Mouse (Mus musculus) right cerebral cortex, adult 2 months (tissue): ENCODE data around the gene Slc17a7.
"Not testable (repeated sequence)": the region's sequence is repeated elsewhere in the genome, so short reads cannot be mapped to it uniquely, and the experiment has no call there.

Experiments
- DNase-seq, 2 experiments: peaks; one replicate each; pipeline ENCODE4 v3.0.0; 2021 to 2022; ENCODE audit warnings: low spot score in 2 of 2

Gene Slc17a7

DNA sequence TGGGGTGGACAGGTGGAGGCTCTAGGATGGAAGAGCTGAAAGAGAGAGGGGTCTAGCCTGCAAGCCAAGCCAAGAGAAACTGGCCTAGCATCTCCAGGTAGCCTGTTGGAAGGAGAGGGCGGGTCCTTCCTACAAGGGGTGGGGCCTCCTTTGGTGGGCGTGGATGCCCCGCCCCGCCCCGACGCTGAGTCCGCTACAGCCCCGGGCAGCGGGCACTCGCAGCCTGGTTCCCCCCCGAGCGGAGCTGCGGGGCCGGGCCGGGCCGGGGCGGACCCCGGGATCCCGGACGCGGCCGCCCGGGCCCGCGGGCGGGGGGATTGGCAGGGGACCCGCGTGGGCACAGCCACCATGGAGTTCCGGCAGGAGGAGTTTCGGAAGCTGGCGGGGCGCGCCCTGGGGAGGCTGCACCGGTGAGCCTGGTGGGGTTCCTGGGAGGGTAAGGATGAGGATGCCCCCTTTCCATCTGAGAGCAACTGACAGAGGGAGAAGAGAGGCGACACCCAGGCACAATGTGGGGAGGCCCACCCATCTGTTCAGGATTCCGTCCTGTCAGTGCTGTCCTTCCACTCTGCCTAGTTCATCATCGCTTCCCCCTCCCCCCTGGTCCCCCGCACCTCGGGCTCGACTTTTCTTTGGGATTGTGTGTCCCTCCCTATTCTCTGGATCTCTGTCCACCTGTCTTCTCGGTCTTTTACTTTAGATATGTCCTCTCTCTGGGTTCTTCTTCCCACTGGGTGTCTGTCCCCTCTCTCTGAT, at the start of gene Slc17a7:
Gene Slc17a7 (plus strand): TSS at position 215 of the 756 bp plus-strand sequence.
- DNase-seq = peak; percentile 57 to 60

DNA sequence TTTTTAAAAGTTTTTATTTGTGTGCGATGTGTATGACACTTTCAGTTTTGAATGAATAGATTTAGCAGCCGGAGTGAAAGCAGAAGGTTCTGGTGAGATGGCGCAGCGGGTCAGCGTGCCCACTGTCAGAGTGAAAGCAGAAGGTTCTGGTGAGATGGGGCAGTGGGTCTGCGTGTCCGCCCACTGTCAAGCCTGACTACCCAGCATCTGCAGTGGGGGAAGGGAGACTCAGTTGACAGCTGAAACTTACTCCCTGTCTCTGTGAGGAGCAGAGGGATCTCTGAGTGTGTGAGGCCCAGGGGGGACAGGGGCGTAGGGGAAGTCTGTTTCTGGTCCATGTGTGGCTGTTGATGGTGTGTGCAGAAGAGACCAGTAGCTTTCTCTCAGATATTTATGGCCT, 46.2 kb upstream of the Slc17a7 start:
- DNase-seq = no peak

DNA sequence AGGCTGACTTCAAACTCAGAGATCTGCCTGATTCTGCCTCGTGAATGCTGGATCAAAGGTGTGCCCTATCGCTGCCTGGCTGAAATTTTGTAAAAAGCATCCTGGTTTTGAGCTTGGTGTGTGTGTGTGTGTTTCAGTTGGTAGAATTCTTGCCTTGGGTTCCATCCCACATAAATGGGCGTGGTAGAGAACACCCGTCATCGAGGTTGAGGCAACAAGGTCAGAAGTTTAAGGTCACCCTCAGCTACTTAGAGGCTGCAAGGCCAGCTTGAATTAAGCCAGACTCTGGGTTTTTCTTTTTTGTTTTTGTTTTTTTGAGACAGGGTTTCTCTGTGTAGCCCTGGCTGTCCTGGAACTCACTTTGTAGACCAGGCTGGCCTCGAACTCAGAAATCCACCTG, 45.4 kb upstream of the Slc17a7 start:
- no peak for DNase-seq

DNA sequence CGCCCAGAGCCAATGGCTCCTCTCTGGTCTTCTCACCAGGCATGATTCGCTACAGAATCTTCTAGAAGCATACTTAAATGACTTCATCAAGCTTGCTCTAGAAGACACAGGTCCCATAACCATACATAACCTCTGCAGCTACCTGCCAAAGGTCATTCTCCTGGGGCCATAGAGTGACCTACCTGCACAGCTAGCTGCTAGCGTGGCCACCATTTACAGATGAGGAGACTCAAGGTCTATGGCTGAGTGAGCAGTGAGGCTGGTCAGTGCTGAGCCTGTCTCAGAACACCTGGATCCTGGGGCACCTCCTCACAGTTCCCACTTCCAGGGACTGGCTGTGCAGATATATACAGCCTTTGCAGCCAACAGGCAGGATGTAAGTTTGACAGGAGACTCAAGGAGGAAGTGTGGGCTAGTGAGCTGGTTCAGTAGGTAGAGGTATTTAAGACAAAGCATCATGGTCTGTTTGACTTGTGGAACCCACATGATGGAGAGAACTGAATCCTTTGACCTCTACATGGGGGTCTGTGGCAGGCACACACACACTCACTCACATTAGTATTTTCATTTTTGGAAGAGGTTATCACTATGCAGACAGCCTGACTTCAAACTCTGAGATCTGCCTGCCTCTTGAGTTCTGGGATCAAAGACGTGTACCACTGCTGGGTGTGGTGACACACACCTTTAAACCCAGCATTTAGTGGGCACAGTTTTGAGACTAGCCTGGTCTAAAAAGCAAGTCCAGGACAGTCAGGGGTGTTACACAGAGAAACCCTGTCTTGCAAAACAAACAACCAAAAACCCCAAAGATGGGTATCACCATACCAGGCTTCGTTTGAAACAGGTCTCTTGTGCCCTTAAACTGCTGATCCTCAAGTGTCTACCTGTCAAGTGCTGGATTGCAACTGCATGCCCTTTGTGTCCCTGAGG, 43.7 kb upstream of the Slc17a7 start:
- no peak for DNase-seq

DNA sequence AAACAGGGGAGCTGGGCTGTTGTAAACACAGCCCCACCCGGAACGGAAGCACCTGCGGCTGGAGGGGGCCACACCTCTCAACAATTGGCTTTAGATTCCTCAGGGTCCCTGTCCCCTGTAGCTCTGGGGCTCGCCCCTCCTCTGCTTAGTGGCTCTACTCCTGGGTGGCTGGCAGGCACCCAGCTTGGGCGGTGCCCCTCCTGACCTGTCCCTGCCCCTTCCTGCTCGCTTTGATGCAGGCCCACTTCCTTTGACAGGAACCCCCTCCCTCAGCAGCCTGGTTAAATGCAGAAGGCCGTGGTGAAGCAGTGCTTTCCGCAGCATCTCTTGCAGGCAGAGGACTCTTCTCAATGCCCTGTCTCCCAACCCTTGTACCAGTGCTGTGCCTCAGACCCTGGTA, 42.3 kb upstream of the Slc17a7 start:
- DNase-seq = no peak

DNA sequence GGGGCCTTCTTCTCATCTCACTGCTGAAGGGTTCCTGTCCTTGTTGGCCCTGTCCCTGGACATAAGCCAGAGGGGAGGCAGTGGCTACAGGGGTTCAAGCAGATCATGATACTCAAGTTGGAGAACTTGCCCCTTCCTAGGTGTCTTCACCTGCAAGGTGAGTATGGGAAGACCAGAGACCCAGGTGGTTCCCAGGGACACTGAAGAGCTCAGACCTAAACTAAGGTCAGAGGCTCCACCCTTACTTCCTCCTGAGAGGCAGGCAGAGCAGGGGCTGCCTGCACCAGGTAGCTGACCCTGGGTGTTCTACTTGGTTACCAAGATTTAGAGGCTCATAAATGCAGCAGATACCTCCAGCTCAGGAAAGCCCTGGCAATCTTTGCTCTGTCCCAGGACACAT, 41.8 kb upstream of the Slc17a7 start:
- no peak for DNase-seq

DNA sequence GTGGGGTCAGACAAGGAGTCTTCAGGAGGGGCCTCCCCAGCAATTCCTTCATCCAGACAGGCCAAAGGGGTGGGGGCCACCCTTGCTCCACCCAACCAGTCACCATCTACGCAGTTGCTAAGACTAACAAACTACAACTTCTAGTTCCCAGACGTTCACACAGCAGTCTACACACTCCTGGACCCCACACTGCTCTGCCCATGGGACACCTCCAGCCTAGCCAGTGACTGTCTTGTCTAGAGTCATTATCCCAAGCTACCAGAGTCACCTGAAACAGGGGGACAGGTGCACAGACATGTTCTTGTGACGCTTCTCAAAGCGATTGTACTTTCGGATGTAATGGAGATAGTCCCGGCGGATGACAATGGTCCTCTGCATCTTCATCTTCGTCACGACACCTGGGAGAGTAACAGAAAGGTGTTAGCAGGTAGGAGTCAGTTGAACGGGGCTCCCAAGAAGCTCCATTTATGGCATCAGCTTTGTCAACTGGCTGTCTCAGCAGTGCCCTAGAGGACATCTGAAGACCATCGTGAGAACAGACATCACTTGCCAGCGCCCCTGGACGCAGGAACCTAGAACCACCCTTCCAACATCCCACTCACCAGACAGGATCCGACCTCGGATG, 41.1 kb upstream of the Slc17a7 start:
- no peak for DNase-seq

DNA sequence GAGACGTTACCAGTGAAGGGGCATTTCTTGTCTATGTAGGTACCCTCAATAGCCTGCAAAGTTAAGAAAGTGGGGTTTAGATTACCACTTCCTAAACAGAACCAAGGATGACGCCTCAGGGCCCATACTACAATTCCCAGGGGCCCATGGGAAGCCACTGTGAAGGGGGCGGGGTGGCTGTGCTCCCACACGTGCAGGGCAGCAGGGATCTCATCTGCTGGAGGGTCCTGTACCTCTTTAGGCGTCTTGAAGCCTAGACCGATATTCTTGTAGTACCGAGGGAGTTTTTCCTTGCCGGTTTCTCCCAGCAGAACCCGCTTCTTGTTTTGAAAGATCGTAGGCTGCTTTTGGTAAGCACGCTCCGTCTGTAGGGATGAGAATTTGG, 40.6 kb upstream of the Slc17a7 start:
- no peak for DNase-seq

DNA sequence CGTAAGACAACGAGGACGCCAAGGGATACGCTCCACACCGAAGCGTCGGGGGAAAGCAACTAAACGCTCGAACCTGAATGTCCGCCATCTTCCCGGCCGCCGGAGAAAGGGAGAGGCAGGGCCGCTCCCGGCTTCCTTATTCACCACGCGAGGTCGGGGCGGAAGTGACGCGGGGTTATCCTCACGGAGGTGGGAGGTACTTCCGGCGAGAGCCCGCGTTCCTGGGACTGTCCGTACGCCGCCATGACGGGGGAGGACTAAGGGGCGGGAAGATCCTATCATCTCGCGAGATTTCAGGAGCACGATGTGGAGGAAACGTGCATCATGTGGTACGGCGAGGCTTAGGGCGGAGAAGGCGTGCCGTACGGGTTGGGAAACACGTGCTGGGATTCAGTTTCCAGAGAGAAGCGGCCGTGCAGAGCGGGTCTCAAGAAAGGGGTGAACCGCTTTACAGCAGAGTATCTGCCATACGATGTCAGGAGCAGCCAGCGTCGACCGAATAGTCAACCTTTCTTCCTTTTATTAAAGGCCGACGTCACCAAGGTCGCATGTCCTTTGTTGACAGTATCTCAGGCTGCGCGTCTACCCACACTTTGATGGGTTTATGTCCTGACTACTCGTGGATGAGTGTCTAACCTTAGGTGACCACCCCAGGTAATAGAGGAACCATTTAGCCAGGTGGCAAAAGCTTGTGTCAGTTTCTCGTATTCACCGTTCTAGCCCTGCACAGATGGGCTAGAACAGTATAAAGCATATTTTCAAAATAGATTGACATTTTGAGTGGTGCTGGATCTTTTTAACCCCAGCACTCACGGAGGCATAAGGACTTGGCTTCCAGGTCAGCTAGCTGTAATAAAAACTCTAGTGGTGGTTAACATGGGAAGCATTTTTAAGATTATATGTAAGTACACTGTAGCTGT, 39.3 kb upstream of the Slc17a7 start, which contains the start of gene Rps11:
Gene Rps11 (minus strand): TSS at position 216 of the 920 bp plus-strand sequence.
- peak; percentile 98 to 99 for DNase-seq

DNA sequence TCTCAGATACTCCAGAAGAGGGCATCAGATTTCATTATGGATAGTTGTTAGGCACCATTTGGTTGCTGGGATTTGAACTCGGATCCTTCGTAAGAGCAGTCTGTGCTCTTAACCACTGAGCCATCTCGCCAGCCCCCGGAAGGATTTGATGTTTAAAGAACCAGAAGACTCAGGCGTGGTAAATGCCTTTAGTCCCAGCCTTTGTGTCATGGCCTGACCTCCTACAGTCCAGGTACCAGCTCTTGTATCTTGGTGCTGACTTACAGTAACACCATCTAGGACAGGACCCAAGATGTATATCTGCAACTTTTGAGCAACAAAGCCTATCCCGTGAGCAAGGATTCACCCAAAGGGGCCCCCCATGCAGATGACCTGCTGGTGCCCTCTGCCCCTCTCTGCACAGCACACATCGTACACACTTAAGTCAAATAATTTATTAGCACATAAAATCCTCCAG, 38.6 kb upstream of the Slc17a7 start:
- DNase-seq = no peak

DNA sequence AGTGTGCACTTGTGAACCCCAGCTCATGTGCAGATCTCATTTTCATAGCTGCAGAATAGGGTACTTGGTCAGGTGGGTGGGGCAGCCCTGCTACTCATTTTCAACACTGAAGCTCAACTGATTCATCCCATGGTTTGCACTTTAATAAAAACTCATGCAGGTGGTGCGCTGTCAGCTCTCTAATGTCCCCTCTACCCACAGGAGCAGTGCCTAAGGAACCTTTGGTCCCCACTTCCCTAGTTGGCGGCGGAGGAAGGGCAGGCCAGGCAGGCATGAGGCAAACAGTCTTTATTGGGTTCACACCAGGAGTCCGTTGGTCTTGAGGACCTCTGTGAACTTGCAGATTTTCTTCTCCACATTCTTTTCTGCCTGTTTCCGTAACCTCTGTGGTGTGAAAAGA, 38.1 kb upstream of the Slc17a7 start:
- DNase-seq = not testable (repeated sequence)

DNA sequence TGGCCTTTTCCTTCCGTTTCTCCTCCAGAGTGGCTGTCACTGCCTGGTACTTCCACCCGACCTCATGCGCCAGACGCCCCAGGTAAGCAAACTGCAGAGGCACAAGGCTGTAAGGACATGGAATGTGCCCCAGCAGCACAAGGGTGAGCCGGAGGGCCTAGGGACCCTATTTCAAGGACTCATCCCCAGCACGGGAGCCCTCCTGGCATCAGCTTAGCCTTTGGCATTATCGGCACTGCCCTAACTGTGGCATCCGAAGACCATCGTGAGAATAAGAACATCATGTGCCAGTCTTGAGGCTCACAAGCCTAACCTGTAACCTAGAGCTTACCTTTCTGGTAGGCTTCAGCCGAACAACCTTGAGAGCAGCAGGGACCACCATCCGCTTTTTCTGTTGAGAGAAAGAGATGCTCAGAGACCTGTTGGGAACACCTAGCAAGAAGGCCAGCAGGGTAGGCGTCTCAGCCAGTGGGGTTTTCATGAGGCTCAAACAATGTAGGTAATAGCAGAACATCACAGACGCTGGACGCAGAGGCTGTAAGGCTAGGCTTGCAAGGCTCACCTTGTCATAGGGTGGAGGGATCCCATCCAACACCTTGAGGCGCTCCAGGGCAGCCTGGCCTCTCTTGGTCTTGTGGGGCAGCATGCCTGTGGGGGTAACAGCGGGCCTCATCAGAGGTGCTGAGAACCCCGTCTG, 37.5 kb upstream of the Slc17a7 start:
- DNase-seq = no peak

DNA sequence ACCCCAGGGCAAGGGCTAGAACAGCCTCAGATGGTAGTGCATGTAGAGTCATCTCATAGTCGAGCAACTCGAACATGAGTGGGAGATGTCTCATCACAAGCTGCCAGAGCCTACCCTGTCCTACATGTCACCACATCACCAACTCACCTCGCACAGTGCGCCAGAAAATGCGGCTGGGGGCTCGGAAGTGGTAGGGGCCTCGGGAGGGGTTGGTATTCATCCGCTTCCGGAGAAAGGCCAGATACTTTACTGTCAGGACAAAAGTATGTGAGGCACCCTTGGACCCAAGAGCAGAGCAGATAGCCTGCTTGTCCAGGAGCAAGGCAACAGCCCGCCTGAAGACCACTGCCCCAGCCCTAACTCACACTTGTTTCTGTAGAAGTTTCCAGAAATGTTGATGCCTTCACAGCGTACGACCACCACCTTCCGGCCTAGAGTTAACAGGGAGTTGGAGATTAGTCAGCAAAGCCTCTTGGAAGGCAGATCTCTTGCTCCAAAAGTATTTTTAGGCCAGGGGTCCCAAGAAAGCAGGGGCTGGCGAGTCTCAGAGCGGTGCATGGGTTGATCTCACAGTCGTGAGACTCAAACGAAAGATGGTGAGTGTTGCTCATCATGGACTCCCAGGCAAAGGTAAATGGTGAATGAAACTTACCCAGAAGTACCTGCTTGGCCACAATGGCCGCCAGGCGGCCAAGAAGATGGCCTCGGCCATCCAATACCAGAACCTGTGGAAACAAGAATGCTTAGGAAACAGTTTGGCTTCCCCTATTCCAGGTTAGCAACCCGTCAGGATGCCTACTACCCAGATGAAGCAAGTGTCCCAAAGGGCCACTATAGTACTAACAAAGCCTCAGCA, 36.7 kb upstream of the Slc17a7 start:
- DNase-seq = no peak

DNA sequence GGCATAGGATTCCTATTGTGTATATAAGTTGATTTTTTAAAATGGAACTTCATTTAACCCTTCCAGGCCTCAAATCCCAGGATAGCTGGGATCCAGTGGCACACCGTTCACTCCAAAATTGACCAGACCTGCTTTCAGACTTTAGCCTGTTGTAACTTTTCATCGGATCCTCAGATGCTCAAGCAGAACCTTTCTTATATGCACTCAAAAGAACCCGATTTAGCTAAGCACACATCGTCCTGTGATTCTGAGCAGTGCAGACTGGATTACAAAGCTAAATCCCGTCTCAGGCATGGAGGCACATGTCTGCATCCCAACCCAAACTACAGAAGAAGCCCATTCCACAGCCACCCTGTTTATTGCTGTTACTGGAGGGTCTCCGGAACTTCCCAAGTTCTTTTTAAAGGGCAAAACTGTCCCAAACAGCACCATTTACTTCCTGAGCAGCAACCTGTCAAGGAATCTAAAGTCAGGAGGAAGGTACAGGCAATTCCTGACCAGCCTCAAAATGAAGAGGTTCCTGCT, 36.0 kb upstream of the Slc17a7 start:
- no peak for DNase-seq

DNA sequence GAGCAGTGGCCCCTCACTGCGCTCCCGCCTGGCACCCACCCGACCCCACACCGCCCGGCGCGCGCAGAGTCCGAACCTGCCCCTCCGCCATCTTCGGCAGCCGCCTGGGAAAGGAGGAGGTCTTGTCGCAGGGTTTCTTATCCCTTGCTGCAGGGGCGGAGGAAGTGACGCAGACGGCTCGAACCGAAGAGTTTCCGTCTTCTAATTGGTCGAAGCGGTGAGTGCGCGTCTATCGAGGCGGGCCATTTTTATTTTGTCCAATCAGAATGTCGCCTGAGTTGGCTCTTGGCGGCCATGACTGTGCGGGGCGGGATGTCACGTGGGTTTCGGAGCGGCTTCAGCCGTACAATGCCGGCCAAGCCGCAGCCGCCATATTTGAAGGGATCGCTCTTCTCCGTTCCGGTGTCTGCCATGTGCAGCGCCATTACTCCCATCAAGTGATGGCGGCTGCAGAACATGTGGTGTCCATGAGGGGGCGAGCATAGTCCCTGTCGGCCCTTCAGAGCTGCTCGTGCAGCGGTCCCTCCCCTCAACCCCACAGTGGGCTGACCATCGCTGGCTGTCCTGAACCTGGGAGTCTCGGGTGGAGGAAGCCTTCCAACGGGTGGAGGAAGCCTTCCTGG, 35.0 kb upstream of the Slc17a7 start, which contains the start of gene Rpl13a:
Gene Rpl13a (minus strand): TSS at position 138 of the 623 bp plus-strand sequence.
- DNase-seq = peak; percentile 99

DNA sequence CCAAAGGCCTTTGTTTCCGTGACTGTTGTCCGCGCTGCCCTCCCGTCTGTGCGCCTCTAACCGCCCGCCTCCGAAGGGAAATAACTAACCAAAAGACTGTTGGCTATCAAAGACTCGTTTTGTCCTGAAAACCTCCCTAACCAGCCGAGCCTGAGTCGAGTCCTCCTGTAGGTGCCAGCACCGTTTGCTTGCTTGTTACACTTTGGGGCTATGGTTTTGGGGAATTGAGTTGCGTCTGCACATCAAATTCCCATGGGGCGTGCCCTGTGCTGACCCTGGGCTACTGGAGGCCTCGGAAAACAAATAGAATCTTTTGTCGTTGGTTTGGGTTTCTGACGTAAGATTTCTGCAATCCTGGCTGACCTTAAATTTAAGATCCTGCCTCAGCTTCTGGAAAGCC, 34.4 kb upstream of the Slc17a7 start:
- DNase-seq = peak in 1 of 2 experiments; percentile 39

DNA sequence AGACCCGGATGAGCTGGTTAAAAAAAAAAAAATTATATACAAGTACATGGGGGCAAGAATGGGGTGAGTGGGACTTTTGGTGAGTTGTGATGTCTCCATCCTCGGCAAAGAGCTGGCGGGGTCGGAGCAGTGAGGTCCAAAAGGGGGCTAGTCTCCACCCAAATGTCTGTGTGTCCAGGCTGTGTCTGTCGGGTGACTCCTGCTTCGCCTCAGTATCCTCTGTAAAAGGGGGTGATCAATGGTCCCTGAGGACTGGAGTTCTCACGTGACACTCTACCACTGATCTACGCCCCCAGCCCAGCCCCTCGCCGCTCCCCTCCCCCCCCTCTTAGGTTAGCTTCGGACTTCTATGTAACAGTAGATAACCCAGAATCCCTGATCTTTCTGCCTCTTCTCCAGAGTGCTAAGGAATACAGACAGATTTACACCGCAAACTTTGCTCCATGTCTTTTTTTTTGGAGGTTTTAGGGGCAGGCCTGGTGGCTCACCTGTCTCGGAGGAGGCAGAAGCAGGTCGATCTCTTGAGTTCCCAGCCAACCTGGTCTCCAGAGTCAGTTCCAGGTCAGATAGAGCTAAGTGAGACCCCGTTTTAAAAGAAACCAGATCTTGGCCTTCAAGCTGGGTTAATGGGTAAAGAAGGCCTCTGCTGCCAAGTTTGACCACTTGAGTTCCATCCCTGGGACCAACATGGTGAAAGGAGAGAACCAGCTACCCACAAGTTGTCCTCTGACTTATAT, 33.8 kb upstream of the Slc17a7 start:
- DNase-seq = no peak

DNA sequence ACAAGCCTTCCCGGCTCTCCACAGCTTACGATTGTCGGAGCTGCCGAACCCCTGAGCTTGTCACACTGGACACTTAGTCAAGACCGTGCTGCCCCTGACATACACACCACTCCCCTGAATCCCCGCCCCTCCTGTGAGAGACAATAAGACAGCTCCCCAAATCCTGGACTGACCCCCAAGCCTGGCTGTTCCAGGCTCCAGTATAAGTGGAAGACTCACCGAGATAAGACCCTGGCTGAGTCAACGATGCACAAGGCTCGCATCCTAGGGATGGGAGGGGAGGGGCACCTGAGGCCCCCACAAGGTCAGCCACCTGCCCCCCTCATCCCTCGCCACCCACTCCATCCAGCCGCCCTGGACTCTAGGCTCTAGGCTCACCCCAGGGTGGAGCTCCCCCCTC, 31.9 kb upstream of the Slc17a7 start:
- DNase-seq = no peak
